Mouse (Mus musculus) stomach, postnatal 0 days (tissue): ENCODE data around the gene Tmem8. TPM values are rescaled to one million over a fixed set of nuclear protein-coding genes. Genes with fewer than 3 reads are reported as not detected.

Experiments
- ATAC-seq: fragments of 200-750 bp; cut with Nextera tagmentation; 2 replicates; pipeline ENCODE4 v1.8.0; 2017; ENCODE audit not compliant: low FRiP score, low TSS enrichment
- DNase-seq: peaks from one replicate; pipeline ENCODE4 v3.0.0-alpha.2; 2016; ENCODE audit warnings: low spot score
- H3K27ac ChIP-seq: fragments of 300-500 bp; sonication (generic); replicated peaks from 2 replicates; pipeline ENCODE4 v1.5.1; 2014; ENCODE audit warnings: mild to moderate bottlenecking, control low read depth
- H3K27me3 ChIP-seq: fragments of 300-500 bp; sonication (generic); 2 replicates; pipeline ENCODE4 v1.6.1; 2014; ENCODE audit warnings: low read length; ENCODE audit not compliant: control insufficient read depth, insufficient read depth
- H3K36me3 ChIP-seq: fragments of 300-500 bp; sonication (generic); 2 replicates; pipeline ENCODE4 v1.6.1; 2014; ENCODE audit warnings: low read length, mixed read lengths; ENCODE audit not compliant: control insufficient read depth, insufficient read depth
- H3K4me1 ChIP-seq: fragments of 300-500 bp; sonication (generic); replicated peaks from 2 replicates; pipeline ENCODE4 v1.6.1; 2014; ENCODE audit warnings: antibody characterized with exemption; ENCODE audit not compliant: control insufficient read depth, insufficient read depth
- H3K4me2 ChIP-seq: fragments of 300-500 bp; sonication (generic); replicated peaks from 2 replicates; pipeline ENCODE4 v1.6.1; 2014; ENCODE audit warnings: low read depth, mild to moderate bottlenecking, control low read depth, moderate library complexity
- H3K4me3 ChIP-seq: fragments of 300-500 bp; sonication (generic); 2 replicates; pipeline ENCODE4 v1.5.1; 2014; ENCODE audit warnings: low read depth, low read length, control low read depth
- H3K9ac ChIP-seq: fragments of 300-500 bp; sonication (generic); 2 replicates; pipeline ENCODE4 v1.6.1; 2014; ENCODE audit warnings: mild to moderate bottlenecking, low read length, control low read depth, mixed read lengths
- H3K9me3 ChIP-seq: fragments of 300-500 bp; sonication (generic); 2 replicates; pipeline ENCODE4 v1.6.1; 2016; ENCODE audit warnings: low read length; ENCODE audit not compliant: control insufficient read depth
- CTCF ChIP-seq: IDR thresholded peaks from 2 replicates; pipeline ENCODE4 v1.5.1; 2016; ENCODE audit warnings: antibody characterized with exemption, low read depth, mild to moderate bottlenecking, moderate library complexity
- EP300 ChIP-seq: optimal IDR thresholded peaks from 2 replicates; pipeline ENCODE3; 2016; ENCODE audit warnings: antibody characterized with exemption
- WGBS: fragments of 180-500 bp; shearing (Covaris S2); extraction: QIAGEN DNeasy Blood & Tissue Kit; methylation state at CpG from one replicate; pipeline ENCODE4 v1.1.7; 2014; 5-methylcytosine and 5-hydroxymethylcytosine counted together
- polyA plus RNA-seq: library from polyadenylated mRNA; unstranded; fragments of >200 nt; fragmentation: Nextera tagmentation; extraction: Ambion mirVana; gene quantifications from 2 replicates; pipeline ENCODE4 v1.2.1, GENCODE M21; 2015

Tmem8 gene
- polyA plus RNA-seq, 1 experiment from 2014 or later: 16.1 TPM

GRCm38 (mm10) chr17:26131856-26132853 is 19.1 kb downstream of the Tmem8 start:
- DNase-seq (no peak), ATAC-seq (no peak)
- Histone ChIP-seq H3K27me3 (no peaks in the 10 kb centered on the region), H3K27ac (no peak overlapping the region), H3K9me3 (no peaks in the 10 kb centered on the region), H3K4me3 (no peak overlapping the region), H3K4me1 (no peaks in the 10 kb centered on the region), H3K4me2 (no peak overlapping the region), H3K36me3 (no peaks in the 10 kb centered on the region), H3K9ac (no peak overlapping the region)
- TF ChIP-seq CTCF: no peak
- no peak for TF ChIP-seq EP300
- WGBS: 86% methylated on average over 18 of the region's 18 CpGs

GRCm38 (mm10) chr17:26137106-26137750 is 24.1 kb downstream of the Tmem8 start:
- Histone ChIP-seq H3K36me3 (no peaks in the 10 kb centered on the region), H3K9ac (no peak overlapping the region), H3K4me2 (no peak overlapping the region), H3K9me3 (no peaks in the 10 kb centered on the region), H3K27ac (no peak overlapping the region), H3K27me3 (no peaks in the 10 kb centered on the region), H3K4me3 (no peak overlapping the region), H3K4me1 (no peaks in the 10 kb centered on the region)
- no peak for ATAC-seq
- 92% methylated on average over 11 of the region's 11 CpGs for WGBS
- no peak for DNase-seq
- no peak for TF ChIP-seq EP300
- no peak for TF ChIP-seq CTCF

- no peak for ATAC-seq
- no peaks in the 10 kb centered on the region for H3K27me3 ChIP-seq
- TF ChIP-seq EP300 (no peak), CTCF (no peak)
Observed at GRCm38 (mm10) chr17:26137751-26138130, 24.6 kb downstream of the Tmem8 start.

GRCm38 (mm10) chr17:26138239-26138836 is 25.2 kb downstream of the Tmem8 start, which contains the start of gene Axin1:
Gene Axin1, plus strand, starts transcription at chr17:26138688.
- 1% methylated on average over 40 of the region's 42 CpGs for WGBS
- peak; percentile 96 for ATAC-seq

More at GRCm38 (mm10) chr17:26137751-26138130, 24.6 kb downstream of the Tmem8 start:
- peak overlapping the region; percentile 97 for H3K27ac ChIP-seq
- no peak for DNase-seq
- no peaks in the 10 kb centered on the region for H3K9me3 ChIP-seq
- no peaks in the 10 kb centered on the region for H3K4me1 ChIP-seq
- no peaks in the 10 kb centered on the region for H3K36me3 ChIP-seq
- 78% methylated on average over 2 of the region's 2 CpGs for WGBS
- no peak overlapping the region for H3K9ac ChIP-seq
- H3K4me3 ChIP-seq: peak overlapping the region; percentile 71; the same call in 1 of the 2 replicates
- H3K4me2 ChIP-seq: peak overlapping the region; percentile 64

GRCm38 (mm10) chr17:26138901-26139381 is 25.8 kb downstream of the Tmem8 start:
- Histone ChIP-seq H3K36me3 (peaks cover 2% of the 10 kb centered on the region; the same call in 1 of the 2 replicates), H3K4me2 (peak overlapping the region; percentile 64), H3K9me3 (no peaks in the 10 kb centered on the region), H3K4me1 (no peaks in the 10 kb centered on the region), H3K27ac (peak overlapping the region; percentile 97), H3K27me3 (no peaks in the 10 kb centered on the region), H3K4me3 (peak overlapping the region; percentile 71), H3K9ac (peak overlapping the region; percentile 98)
- TF ChIP-seq EP300 (no peak), CTCF (no peak)
- peak; percentile 70 for DNase-seq
- peak; percentile 66 for ATAC-seq
- under 1% methylated on average over 51 of the region's 58 CpGs for WGBS

More at GRCm38 (mm10) chr17:26138239-26138836, 25.2 kb downstream of the Tmem8 start, which contains the start of gene Axin1:
- Histone ChIP-seq H3K27me3 (no peaks in the 10 kb centered on the region), H3K4me3 (peak within 1 kb of the TSS; percentile 71), H3K9me3 (no peaks in the 10 kb centered on the region), H3K27ac (peak within 1 kb of the TSS; percentile 97), H3K9ac (peak within 1 kb of the TSS; percentile 98), H3K4me1 (no peaks in the 10 kb centered on the region), H3K4me2 (peak within 1 kb of the TSS; percentile 64), H3K36me3 (peaks cover 1% of the 10 kb centered on the region; the same call in 1 of the 2 replicates)
- DNase-seq: peak; percentile 97
- no peak for TF ChIP-seq EP300
- peak; percentile 68 for TF ChIP-seq CTCF
